Mouse (Mus musculus) kidney, adult 2 months (tissue): ENCODE measurements around the gene Arl13a. TPM values are rescaled to one million over a fixed set of nuclear protein-coding genes. Genes with fewer than 3 reads are reported as not detected.

ENCODE experiments used
- DNase-seq: peaks from one replicate; pipeline ENCODE4 v3.0.0; 2021
- H3K27ac ChIP-seq: fragments of 200-500 bp; 2 replicates; pipeline ENCODE4 v1.5.1; 2012; ENCODE audit warnings: low read depth, low read length, control low read depth, inconsistent platforms; ENCODE audit not compliant: insufficient read depth
- H3K27me3 ChIP-seq: fragments of 200-500 bp; replicated peaks from 2 replicates; pipeline ENCODE4 v1.6.1; 2012; ENCODE audit warnings: mild to moderate bottlenecking, moderate library complexity, low read length, inconsistent platforms; ENCODE audit not compliant: control insufficient read depth, insufficient read depth
- H3K36me3 ChIP-seq: fragments of 200-500 bp; 2 replicates; pipeline ENCODE4 v1.6.1; 2012; ENCODE audit warnings: mild to moderate bottlenecking, moderate library complexity, low read length, inconsistent platforms; ENCODE audit not compliant: control insufficient read depth, insufficient read depth
- H3K4me1 ChIP-seq: fragments of 200-500 bp; 2 replicates; pipeline ENCODE4 v1.6.1; 2011; ENCODE audit warnings: low read length; ENCODE audit not compliant: control insufficient read depth, insufficient read depth
- H3K4me3 ChIP-seq: fragments of 200-500 bp; 2 replicates; pipeline ENCODE4 v1.5.1; 2011; ENCODE audit warnings: mild to moderate bottlenecking, low read depth, low read length, control low read depth; ENCODE audit not compliant: insufficient read depth
- CTCF ChIP-seq: fragments of 200-500 bp; conservative IDR thresholded peaks from 2 replicates; pipeline ENCODE4 v1.5.1; 2011; ENCODE audit warnings: low read depth, mild to moderate bottlenecking, control low read depth, low read length, moderate library complexity, mixed read lengths; ENCODE audit not compliant: insufficient read depth, insufficient read length
- POLR2A ChIP-seq: fragments of 200-500 bp; IDR thresholded peaks from one replicate; pipeline ENCODE4 v1.6.1; 2011; ENCODE audit warnings: low read depth, low read length, control low read depth
- WGBS: fragments of 180-500 bp; shearing (Covaris S2); methylation state at CpG from one replicate; pipeline ENCODE4 v1.1.7; 2018; 5-methylcytosine and 5-hydroxymethylcytosine counted together
- polyA plus RNA-seq: library from polyadenylated mRNA; depleted of rRNA; stranded (reverse); fragments of >200 nt; gene quantifications from 2 replicates; pipeline ENCODE4 v1.2.3, GENCODE M21; 2012

The Arl13a gene
- polyA plus RNA-seq, 1 experiment: not detected

DNA sequence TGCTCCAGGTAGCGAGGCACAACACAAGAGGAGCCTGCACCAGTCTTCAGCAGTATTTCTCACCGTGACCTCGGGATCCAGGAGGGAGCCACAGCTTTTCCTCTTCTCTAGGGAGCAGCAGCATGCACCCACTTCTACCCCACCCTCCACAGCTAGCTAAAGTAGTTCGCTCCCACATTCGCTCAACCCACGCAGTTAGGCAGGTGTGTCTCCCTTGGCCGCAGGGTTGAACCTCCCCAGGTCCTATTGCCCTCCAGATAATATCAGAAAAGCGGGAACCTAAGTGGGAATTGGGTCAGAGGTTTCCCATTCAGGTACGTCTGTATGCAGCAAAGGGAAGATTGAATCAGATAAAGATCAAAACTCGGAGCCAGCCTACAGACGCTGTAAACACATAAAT lies 24.5 kb upstream of the Arl13a start:
- DNase-seq: no peak
- TF ChIP-seq CTCF: no peak
- Histone ChIP-seq H3K27me3 (no peaks in the 10 kb centered on the region), H3K4me1 (no peaks in the 10 kb centered on the region), H3K36me3 (no peaks in the 10 kb centered on the region), H3K4me3 (no peak overlapping the region), H3K27ac (no peak overlapping the region)
- WGBS: 6% methylated on average over 11 of the region's 11 CpGs

DNA sequence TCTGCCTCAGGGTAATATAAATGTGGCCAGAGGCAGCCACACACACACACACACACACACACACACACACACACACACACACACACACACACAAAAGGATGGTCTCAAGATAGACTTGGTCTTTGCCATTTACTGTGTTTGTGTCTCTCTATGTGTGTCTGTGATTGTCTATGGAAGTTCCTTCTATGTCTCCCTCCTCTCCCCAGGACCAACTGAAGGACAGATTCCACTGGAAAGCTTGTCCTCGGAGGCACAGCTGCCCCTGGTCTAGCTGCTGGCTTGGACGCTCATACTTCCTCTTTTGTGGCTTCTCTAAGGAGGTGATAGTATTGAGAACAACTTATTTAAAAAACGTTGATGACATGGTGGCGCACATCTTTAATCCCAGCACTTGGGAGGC lies 23.8 kb upstream of the Arl13a start:
- no peaks in the 10 kb centered on the region for H3K27me3 ChIP-seq
- H3K4me3 ChIP-seq: no peak overlapping the region
- H3K4me1 ChIP-seq: no peaks in the 10 kb centered on the region
- WGBS: 55% methylated on average over 4 of the region's 4 CpGs
- TF ChIP-seq CTCF (no peak), POLR2A (no peak)
- no peak for DNase-seq
- H3K27ac ChIP-seq: no peak overlapping the region
- no peaks in the 10 kb centered on the region for H3K36me3 ChIP-seq

- no peaks in the 10 kb centered on the region for H3K36me3 ChIP-seq
- WGBS: 100% methylated on average over 1 of the region's 1 CpGs
- no peak for DNase-seq
- H3K27me3 ChIP-seq: no peaks in the 10 kb centered on the region
- H3K27ac ChIP-seq: no peak overlapping the region
- TF ChIP-seq CTCF (no peak), POLR2A (no peak)
- H3K4me1 ChIP-seq: no peaks in the 10 kb centered on the region
- H3K4me3 ChIP-seq: no peak overlapping the region
Observed at GRCm38 (mm10) chrX:134170584-134170983, 16.7 kb upstream of the Arl13a start.

DNA sequence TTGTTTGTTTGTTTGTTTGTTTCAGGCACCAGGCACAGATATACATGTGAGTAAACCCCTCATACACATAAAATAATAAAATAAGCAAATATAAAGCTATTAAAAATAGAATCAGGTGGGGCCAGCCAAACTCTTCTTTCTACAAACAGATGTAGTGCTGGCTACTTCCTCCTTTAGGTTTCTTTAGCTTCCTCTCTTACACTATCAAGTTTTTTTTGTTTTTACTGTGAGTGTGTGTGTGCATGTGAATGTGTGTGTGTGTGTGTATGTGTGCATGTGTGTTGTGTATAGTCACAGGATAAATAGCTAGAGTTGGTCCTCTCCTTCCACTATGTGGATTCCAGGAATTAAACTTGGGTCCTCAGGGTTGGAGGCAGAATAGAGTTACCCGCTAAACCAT lies 12.6 kb upstream of the Arl13a start:
- no peaks in the 10 kb centered on the region for H3K27me3 ChIP-seq
- H3K36me3 ChIP-seq: no peaks in the 10 kb centered on the region
- 100% methylated on average over 1 of the region's 1 CpGs for WGBS
- TF ChIP-seq POLR2A: no peak
- TF ChIP-seq CTCF: no peak
- H3K4me3 ChIP-seq: no peak overlapping the region
- H3K4me1 ChIP-seq: no peaks in the 10 kb centered on the region
- DNase-seq: no peak
- no peak overlapping the region for H3K27ac ChIP-seq

GRCm38 (mm10) chrX:134208491-134208890 lies 21.2 kb downstream of the Arl13a start:
- H3K4me3 ChIP-seq: no peak overlapping the region
- H3K36me3 ChIP-seq: no peaks in the 10 kb centered on the region
- 90% methylated on average over 2 of the region's 2 CpGs for WGBS
- no peak for TF ChIP-seq CTCF
- no peak for DNase-seq
- no peak overlapping the region for H3K27ac ChIP-seq
- H3K27me3 ChIP-seq: no peaks in the 10 kb centered on the region
- H3K4me1 ChIP-seq: no peaks in the 10 kb centered on the region

GRCm38 (mm10) chrX:134211151-134211642 lies 23.9 kb downstream of the Arl13a start:
- Histone ChIP-seq H3K27me3 (no peaks in the 10 kb centered on the region), H3K27ac (no peak overlapping the region), H3K4me1 (no peaks in the 10 kb centered on the region), H3K4me3 (no peak overlapping the region), H3K36me3 (no peaks in the 10 kb centered on the region)
- WGBS: 96% methylated on average over 7 of the region's 7 CpGs
- TF ChIP-seq CTCF: no peak
- TF ChIP-seq POLR2A: no peak
- DNase-seq: no peak

DNA sequence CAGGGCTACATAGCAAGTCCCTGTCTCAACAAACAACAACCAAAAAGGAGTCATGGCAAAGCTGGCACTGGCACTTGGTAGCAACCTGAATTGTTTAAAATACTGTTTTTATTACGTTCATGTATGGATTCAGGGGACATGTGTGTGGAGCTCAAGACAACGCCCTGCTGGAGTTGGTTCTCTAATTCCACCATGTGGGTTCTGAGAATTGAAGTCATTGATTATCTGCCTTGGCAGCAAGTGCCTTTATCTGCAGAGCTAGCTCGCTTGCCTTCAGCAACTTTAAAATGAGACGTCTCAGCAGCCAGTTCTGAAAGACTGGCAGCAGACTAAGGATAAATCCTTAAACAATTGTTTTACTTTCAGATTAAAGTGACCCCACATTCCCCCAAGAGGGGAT lies 30.9 kb downstream of the Arl13a start:
- Histone ChIP-seq H3K27ac (no peak overlapping the region), H3K4me3 (no peak overlapping the region), H3K27me3 (no peaks in the 10 kb centered on the region), H3K36me3 (no peaks in the 10 kb centered on the region), H3K4me1 (no peaks in the 10 kb centered on the region)
- WGBS: 83% methylated on average over 4 of the region's 4 CpGs
- no peak for TF ChIP-seq POLR2A
- no peak for TF ChIP-seq CTCF
- DNase-seq: no peak

- Histone ChIP-seq H3K4me3 (no peak overlapping the region), H3K4me1 (no peaks in the 10 kb centered on the region), H3K27me3 (no peaks in the 10 kb centered on the region), H3K36me3 (no peaks in the 10 kb centered on the region; the same call in 1 of the 2 replicates), H3K27ac (no peak overlapping the region)
- TF ChIP-seq POLR2A: no peak
- no peak for TF ChIP-seq CTCF
- WGBS: 63% methylated on average over 3 of the region's 3 CpGs
- DNase-seq: no peak
Observed at GRCm38 (mm10) chrX:134220618-134221017, 33.3 kb downstream of the Arl13a start.
